Mouse (Mus musculus) liver, adult 2 months (tissue): Measurements from ENCODE around the gene H2-Q10. TPM values are rescaled to one million over a fixed set of nuclear protein-coding genes. Genes with fewer than 3 reads are reported as not detected.
A peak's percentile ranks its signal among the peaks of the same experiment; 100 is the strongest.
"Not testable (repeated sequence)": the region's sequence is repeated elsewhere in the genome, so short reads cannot be mapped to it uniquely, and the experiment has no call there.

Experiments
- DNase-seq: peaks from one replicate; pipeline ENCODE4 v3.0.0-alpha.2; 2011; ENCODE audit warnings: low read depth, low spot score; ENCODE audit errors: extremely low read depth
- H3K27ac ChIP-seq: fragments of 200-500 bp; replicated peaks from 2 replicates; pipeline ENCODE4 v1.5.1; 2012; ENCODE audit warnings: low read depth, mild to moderate bottlenecking, control low read depth, inconsistent platforms, low read length; ENCODE audit not compliant: insufficient read depth
- H3K27me3 ChIP-seq: fragments of 200-500 bp; 2 replicates; pipeline ENCODE4 v1.6.1; 2012; ENCODE audit warnings: mild to moderate bottlenecking, moderate library complexity, low read length, inconsistent platforms; ENCODE audit not compliant: control insufficient read depth, insufficient read depth
- H3K36me3 ChIP-seq: fragments of 200-500 bp; 2 replicates; pipeline ENCODE4 v1.6.1; 2012; ENCODE audit warnings: low read length, inconsistent platforms; ENCODE audit not compliant: control insufficient read depth, insufficient read depth
- H3K4me1 ChIP-seq: fragments of 200-500 bp; 2 replicates; pipeline ENCODE4 v1.6.1; 2011; ENCODE audit warnings: low read length; ENCODE audit not compliant: control insufficient read depth, insufficient read depth
- H3K4me3 ChIP-seq: fragments of 200-500 bp; 2 replicates; pipeline ENCODE4 v1.5.1; 2011; ENCODE audit warnings: low read depth, mild to moderate bottlenecking, control low read depth, low read length, moderate library complexity; ENCODE audit not compliant: insufficient read depth
- H3K79me2 ChIP-seq: fragments of 200-500 bp; 2 replicates; pipeline ENCODE4 v1.6.1; 2012; ENCODE audit warnings: inconsistent platforms, mild to moderate bottlenecking, low read length, moderate library complexity; ENCODE audit not compliant: control insufficient read depth, insufficient read depth
- H3K9ac ChIP-seq: fragments of 200-500 bp; 2 replicates; pipeline ENCODE4 v1.6.1; 2012; ENCODE audit warnings: low read depth, mild to moderate bottlenecking, control low read depth, inconsistent platforms, low read length
- CTCF ChIP-seq: fragments of 200-500 bp; IDR thresholded peaks from 2 replicates; pipeline ENCODE4 v1.5.1; 2011; ENCODE audit warnings: low read depth, low read length, control low read depth
- POLR2A ChIP-seq: fragments of 200-500 bp; IDR thresholded peaks from 2 replicates; pipeline ENCODE4 v1.6.1; 2011; ENCODE audit warnings: low read length, control low read depth; ENCODE audit not compliant: insufficient read depth; ENCODE audit errors: extremely low read depth
- WGBS: fragments of 180-500 bp; shearing (Covaris S2); methylation state at CpG from one replicate; pipeline ENCODE4 v1.1.7; 2018; 5-methylcytosine and 5-hydroxymethylcytosine counted together
- polyA plus RNA-seq: library from polyadenylated mRNA; depleted of rRNA; stranded (reverse); fragments of >200 nt; gene quantifications from 2 replicates; pipeline ENCODE4 v1.2.3, GENCODE M21; 2012
- total RNA-seq: library from RNA; depleted of rRNA; stranded (reverse); fragments of >200 nt; gene quantifications from 2 replicates; pipeline ENCODE4 v1.2.3, GENCODE M21; 2014

The H2-Q10 gene
- total and polyA plus RNA-seq, 2 experiments, result 1,696 to 3,421 TPM

DNA sequence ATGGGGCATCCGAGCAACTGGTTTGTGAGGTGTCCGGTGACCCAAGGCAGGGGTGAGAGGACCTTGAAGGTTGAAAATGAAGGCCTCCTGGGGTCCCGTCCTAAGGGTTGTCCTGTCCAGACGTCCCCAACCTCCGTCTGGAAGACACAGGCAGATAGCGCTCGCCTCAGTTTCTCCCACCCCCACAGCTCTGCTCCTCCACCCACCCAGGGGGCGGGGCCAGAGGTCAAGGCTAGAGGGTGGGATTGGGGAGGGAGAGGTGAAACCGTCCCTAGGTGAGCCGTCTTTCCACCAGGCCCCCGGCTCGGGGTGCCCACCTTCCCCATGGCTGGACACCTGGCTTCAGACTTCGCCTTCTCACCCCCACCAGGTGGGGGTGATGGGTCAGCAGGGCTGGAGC lies 35.9 kb downstream of the H2-Q10 start, which contains the start of gene Pou5f1:
Pou5f1 (plus strand) TSS at position 243 of the 400 bp plus-strand sequence.
- no peak within 1 kb of the TSS for H3K4me3 ChIP-seq
- 77% methylated on average over 13 of the region's 13 CpGs for WGBS
- H3K36me3 ChIP-seq, result no peaks in the 10 kb centered on the region
- H3K79me2 ChIP-seq, result no peaks in the 10 kb centered on the region
- no peaks in the 10 kb centered on the region for H3K4me1 ChIP-seq
- TF ChIP-seq POLR2A (no peak), CTCF (no peak)
- H3K27me3 ChIP-seq, result no peaks in the 10 kb centered on the region
- H3K9ac ChIP-seq, result no peak within 1 kb of the TSS
- no peak within 1 kb of the TSS for H3K27ac ChIP-seq
- no peak for DNase-seq

DNA sequence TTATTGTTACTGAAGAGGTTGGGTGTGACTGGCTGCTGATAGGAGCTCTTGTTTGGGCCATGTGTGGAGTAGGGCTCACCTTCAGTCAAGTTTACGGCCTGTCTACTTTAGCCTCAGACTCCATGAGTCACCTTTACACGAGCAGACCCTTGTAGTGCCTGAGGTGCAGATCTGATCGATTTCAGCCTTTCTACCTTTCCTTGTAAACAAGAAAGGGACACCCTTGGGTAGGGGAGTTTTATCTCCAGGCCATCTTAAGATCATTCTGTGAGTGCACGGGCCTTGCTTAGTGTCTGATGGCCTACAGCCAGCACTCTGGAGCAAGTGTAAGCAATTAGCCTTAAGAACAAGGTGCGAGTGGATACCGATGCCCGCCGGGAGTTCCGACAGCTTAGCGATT lies 37.0 kb downstream of the H2-Q10 start:
- no peaks in the 10 kb centered on the region for H3K27me3 ChIP-seq

DNA sequence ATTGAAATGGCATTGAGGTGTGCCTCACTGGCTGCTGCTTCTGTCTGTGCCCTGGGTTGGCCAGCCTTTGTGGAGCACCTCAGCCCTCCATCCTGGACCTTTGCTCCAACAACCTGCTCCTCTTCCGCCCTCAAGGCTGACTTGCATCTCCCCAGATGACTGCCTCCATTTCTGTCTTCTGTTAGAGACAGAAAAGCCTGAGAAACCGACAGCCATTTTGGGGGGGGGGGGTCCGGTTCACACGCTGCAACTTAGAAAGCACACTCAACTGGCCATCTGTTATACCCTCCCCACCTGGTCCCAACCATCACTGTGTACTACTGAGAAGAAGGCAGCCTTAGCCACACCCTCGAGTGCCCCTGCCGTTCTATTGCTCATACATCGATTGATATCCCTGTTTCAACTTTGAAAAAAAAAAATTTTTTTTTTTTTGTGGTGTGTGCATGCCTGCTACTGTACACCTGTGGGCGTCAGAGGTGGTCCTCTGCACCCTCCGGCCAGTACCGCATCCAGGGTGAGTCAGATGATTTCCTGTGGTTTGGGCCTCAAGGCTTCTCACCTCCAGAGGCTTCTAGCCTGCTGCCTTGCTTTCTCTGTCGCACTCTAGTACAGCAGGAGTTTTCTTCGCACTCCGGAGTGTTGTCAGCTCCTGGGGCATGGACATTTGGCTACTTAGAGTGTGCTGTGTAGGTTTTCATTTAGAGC lies 37.8 kb downstream of the H2-Q10 start:
- Histone ChIP-seq H3K4me3 (no peak overlapping the region), H3K36me3 (no peaks in the 10 kb centered on the region), H3K9ac (no peak overlapping the region), H3K27ac (no peak overlapping the region), H3K79me2 (no peaks in the 10 kb centered on the region), H3K4me1 (no peaks in the 10 kb centered on the region), H3K27me3 (no peaks in the 10 kb centered on the region)
- WGBS, result 45% methylated on average over 13 of the region's 13 CpGs
- no peak for TF ChIP-seq CTCF
- no peak for TF ChIP-seq POLR2A
- no peak for DNase-seq

More for the DNA sequence above, 37.0 kb downstream of the H2-Q10 start:
- Histone ChIP-seq H3K79me2 (no peaks in the 10 kb centered on the region), H3K36me3 (no peaks in the 10 kb centered on the region), H3K4me1 (no peaks in the 10 kb centered on the region), H3K27ac (no peak overlapping the region), H3K9ac (no peak overlapping the region), H3K4me3 (no peak overlapping the region)
- WGBS, result 57% methylated on average over 10 of the region's 10 CpGs
- no peak for DNase-seq
- TF ChIP-seq POLR2A (no peak), CTCF (no peak)

DNA sequence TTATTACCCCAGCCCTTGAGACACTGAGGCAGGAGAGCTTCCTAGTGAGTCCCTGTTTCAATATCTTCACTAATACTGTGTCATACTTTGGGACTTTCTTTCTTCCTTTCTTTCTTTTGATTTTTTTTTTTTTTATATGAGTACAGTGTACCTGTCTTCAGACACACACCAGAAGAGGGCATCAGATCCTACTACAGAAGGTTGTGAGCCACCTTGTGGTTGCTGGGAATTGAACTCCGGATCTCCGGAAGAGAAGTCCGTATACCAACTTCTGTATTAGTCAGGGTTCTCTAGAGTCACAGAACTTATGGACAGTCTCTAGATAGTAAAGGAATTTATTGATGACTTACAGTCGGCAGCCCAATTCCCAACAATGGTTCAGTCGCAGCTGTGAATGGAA lies 38.4 kb downstream of the H2-Q10 start:
- DNase-seq, H3K27ac ChIP-seq, H3K79me2 ChIP-seq, H3K36me3 ChIP-seq, H3K4me3 ChIP-seq, H3K4me1 ChIP-seq, H3K9ac ChIP-seq, H3K27me3 ChIP-seq: not testable (repeated sequence)
- 63% methylated on average over 5 of the region's 5 CpGs for WGBS

DNA sequence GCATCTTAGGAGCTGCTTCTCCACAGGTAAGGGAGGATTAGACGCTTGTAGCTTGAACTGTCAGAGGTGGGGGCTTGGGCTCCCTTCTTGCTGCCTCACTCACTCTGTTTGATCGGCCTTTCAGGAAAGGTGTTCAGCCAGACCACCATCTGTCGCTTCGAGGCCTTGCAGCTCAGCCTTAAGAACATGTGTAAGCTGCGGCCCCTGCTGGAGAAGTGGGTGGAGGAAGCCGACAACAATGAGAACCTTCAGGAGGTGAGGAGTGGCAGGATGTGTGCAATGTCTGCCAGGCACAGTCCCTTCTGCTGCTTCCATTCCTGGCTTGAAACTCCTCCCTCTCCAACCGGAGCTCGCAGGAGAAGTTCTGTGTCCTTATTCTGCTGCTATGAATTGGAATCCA lies 39.4 kb downstream of the H2-Q10 start:
- Histone ChIP-seq H3K79me2 (no peaks in the 10 kb centered on the region), H3K36me3 (no peaks in the 10 kb centered on the region), H3K9ac (no peak overlapping the region), H3K4me1 (no peaks in the 10 kb centered on the region), H3K27me3 (no peaks in the 10 kb centered on the region), H3K27ac (no peak overlapping the region), H3K4me3 (no peak overlapping the region)
- WGBS, result 64% methylated on average over 8 of the region's 8 CpGs
- TF ChIP-seq POLR2A, result no peak
- TF ChIP-seq CTCF, result peak; percentile 26; the same call in 1 of the 2 replicates
- DNase-seq, result no peak

DNA sequence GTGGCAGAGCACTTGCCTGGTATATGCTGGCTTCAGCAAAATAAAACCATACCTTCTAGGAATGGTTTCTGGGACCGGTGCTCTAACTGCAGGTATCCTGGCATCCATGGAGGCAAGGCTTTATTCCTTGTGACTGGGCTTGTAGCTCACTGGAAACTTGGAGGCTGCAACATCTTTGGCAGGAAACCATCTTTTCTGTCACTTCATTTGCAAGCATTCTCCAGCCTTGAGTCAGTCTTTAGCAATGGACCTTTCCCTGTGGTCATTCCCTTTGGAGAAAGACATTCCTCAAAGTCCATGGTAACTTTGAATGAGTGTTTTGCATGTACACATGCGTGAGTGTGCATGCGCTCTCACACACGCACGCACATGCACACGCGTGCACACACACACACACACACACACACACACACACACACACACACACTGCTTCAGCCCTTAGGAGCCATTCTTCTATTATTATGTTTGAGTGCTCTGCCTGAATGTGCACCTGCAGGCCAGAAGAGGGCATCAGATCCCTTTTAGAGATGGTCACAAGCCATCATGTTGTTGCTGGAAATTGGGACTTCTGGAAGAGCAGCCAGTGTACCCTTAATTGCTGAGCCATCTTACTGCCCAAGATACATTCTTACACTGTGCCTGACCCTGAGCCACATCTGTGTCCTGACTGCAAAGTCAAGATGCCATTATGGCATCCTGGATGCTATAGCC lies 43.2 kb downstream of the H2-Q10 start:
- no peak overlapping the region for H3K4me3 ChIP-seq
- DNase-seq, result no peak
- H3K27ac ChIP-seq, result no peak overlapping the region

More for the DNA sequence above, 43.2 kb downstream of the H2-Q10 start:
- H3K36me3 ChIP-seq, result no peaks in the 10 kb centered on the region
- H3K9ac ChIP-seq, result no peak overlapping the region
- H3K4me1 ChIP-seq, result peaks cover 4% of the 10 kb centered on the region
- no peaks in the 10 kb centered on the region for H3K27me3 ChIP-seq
- no peaks in the 10 kb centered on the region for H3K79me2 ChIP-seq
- TF ChIP-seq CTCF (no peak), POLR2A (no peak)
- 97% methylated on average over 7 of the region's 7 CpGs for WGBS
